Mouse (Mus musculus): ENCODE data around the gene Nxpe3. TPM values are rescaled to one million over a fixed set of nuclear protein-coding genes. Genes with fewer than 3 reads are reported as not detected.
A peak's percentile ranks its signal among the peaks of the same experiment; 100 is the strongest.

Gene Nxpe3
- total and polyA plus RNA-seq, 3 experiments: 2.7 to 4.3 TPM; not detected in 1

GRCm38 (mm10) chr16:55889451-55889850 lies 5.6 kb downstream of the Nxpe3 start:
- Histone ChIP-seq H3K9me3 (replicated peaks; ENCODE audit: insufficient read depth, low read length) (no peaks in the 10 kb centered on the region), H3K27ac (ENCODE audit: control insufficient read depth, low read depth, low read length) (no peak overlapping the region), H3K4me1 (ENCODE audit: control insufficient read depth in 1 of 2, insufficient read depth in 2 of 2, low read length in 2 of 2) (peaks cover 17 to 27% of the 10 kb centered on the region in 2 experiments), H3K36me3 (ENCODE audit: control insufficient read depth in 1 of 2, insufficient read depth in 2 of 2, low read length in 2 of 2) (peaks cover 0 to 28% of the 10 kb centered on the region in 2 experiments; a peak in 3 of 4 replicates), H3K27me3 (ENCODE audit: control insufficient read depth in 1 of 2, insufficient read depth in 2 of 2, low read length in 2 of 2) (no peaks in the 10 kb centered on the region), H3K79me2 (ENCODE audit: control insufficient read depth, insufficient read depth, low read length, poor library complexity) (no peaks in the 10 kb centered on the region), H3K4me3 (ENCODE audit: control insufficient read depth in 1 of 2, insufficient read depth in 1 of 2, low read depth in 2 of 2, low read length in 2 of 2) (no peak overlapping the region), H3K9ac (ENCODE audit: control insufficient read depth, low read depth, low read length, poor library complexity, severe bottlenecking) (no peak overlapping the region)
- TF ChIP-seq USF1 (IDR thresholded peaks at IDR 0.05; ENCODE audit: low read depth, low read length): no peak
- TF ChIP-seq HCFC1 (IDR thresholded peaks at IDR 0.05; ENCODE audit: low read depth, low read length): no peak
- no peak for TF ChIP-seq JUND (IDR thresholded peaks at IDR 0.05; ENCODE audit: low read depth, low read length)
- 0 out of 2 replicates have a peak, but pooled peaks have one; percentile 4 for TF ChIP-seq SMC3 (IDR thresholded peaks at IDR 0.05; ENCODE audit: low read depth, low read length)
- TF ChIP-seq CTCF (IDR thresholded peaks at IDR 0.05 in 2 of 3, conservative IDR thresholded peaks at IDR 0.05 in 1 of 3; ENCODE audit: control insufficient read depth in 1 of 3, insufficient read depth in 1 of 3, low read depth in 2 of 3, low read length in 3 of 3, poor library complexity in 1 of 3, severe bottlenecking in 1 of 3): peak in 2 of 3 experiments; percentile 25 to 40; a peak in 3 of 6 replicates
- no peak for TF ChIP-seq TAL1 (IDR thresholded peaks at IDR 0.05; ENCODE audit: low read length)
- no peak for TF ChIP-seq MAX (IDR thresholded peaks at IDR 0.05; ENCODE audit: low read length)
- no peak for TF ChIP-seq MYC (IDR thresholded peaks at IDR 0.05; ENCODE audit: low read depth, low read length)
- peak; percentile 60 for DNase-seq (ENCODE audit: low read depth, low spot score)

DNA sequence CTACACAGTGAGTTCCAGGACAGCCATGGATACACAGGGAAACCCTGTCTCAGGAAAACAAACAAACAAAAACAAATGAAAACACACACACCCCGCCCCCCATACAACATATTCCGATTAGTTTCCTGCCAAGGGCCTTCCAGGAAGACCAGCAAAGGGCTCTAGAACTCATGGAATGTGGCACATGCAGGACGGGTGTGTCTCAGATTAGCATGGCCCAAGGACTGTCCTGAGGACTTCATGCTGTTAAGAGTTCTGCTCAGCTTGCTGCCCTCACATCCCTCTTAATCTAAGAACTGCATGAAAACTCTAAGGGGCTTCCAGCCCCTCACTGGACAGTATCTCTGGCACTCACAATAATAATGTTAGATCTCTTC lies 6.5 kb downstream of the Nxpe3 start:
- DNase-seq (ENCODE audit: low read depth, low spot score): no peak
- Histone ChIP-seq H3K79me2 (ENCODE audit: control insufficient read depth, insufficient read depth, low read length, poor library complexity) (no peaks in the 10 kb centered on the region), H3K27ac (ENCODE audit: control insufficient read depth, low read depth, low read length) (no peak overlapping the region), H3K9me3 (replicated peaks; ENCODE audit: insufficient read depth, low read length) (no peaks in the 10 kb centered on the region), H3K27me3 (ENCODE audit: control insufficient read depth in 1 of 2, insufficient read depth in 2 of 2, low read length in 2 of 2) (no peaks in the 10 kb centered on the region), H3K9ac (ENCODE audit: control insufficient read depth, low read depth, low read length, poor library complexity, severe bottlenecking) (no peak overlapping the region), H3K36me3 (ENCODE audit: control insufficient read depth in 1 of 2, insufficient read depth in 2 of 2, low read length in 2 of 2) (peaks cover 0 to 21% of the 10 kb centered on the region in 2 experiments; a peak in 3 of 4 replicates), H3K4me1 (ENCODE audit: control insufficient read depth in 1 of 2, insufficient read depth in 2 of 2, low read length in 2 of 2) (peaks cover 11 to 19% of the 10 kb centered on the region in 2 experiments), H3K4me3 (ENCODE audit: control insufficient read depth in 1 of 2, insufficient read depth in 1 of 2, low read depth in 2 of 2, low read length in 2 of 2) (no peak overlapping the region)
- TF ChIP-seq UBTF (IDR thresholded peaks at IDR 0.05; ENCODE audit: borderline replicate concordance, insufficient read depth, low read depth, low read length) (no peak), MXI1 (IDR thresholded peaks at IDR 0.05; ENCODE audit: low read depth, low read length) (no peak), MAFK (IDR thresholded peaks at IDR 0.05; ENCODE audit: borderline replicate concordance, low read depth, low read length) (no peak), USF1 (IDR thresholded peaks at IDR 0.05; ENCODE audit: low read depth, low read length) (no peak), GABPA (IDR thresholded peaks at IDR 0.05; ENCODE audit: low read depth, low read length) (no peak), POLR2AphosphoS2 (IDR thresholded peaks at IDR 0.05; ENCODE audit: low read length) (no peak), ELF1 (IDR thresholded peaks at IDR 0.05; ENCODE audit: low read depth, low read length) (no peak), GATA1 (IDR thresholded peaks at IDR 0.05; ENCODE audit: low read depth, low read length) (no peak), TCF12 (IDR thresholded peaks at IDR 0.05; ENCODE audit: low read depth, low read length) (no peak), CHD1 (IDR thresholded peaks at IDR 0.05; ENCODE audit: low read depth, low read length) (no peak), TBP (IDR thresholded peaks at IDR 0.05; ENCODE audit: low read depth, low read length) (no peak), TAL1 (IDR thresholded peaks at IDR 0.05; ENCODE audit: low read length) (no peak), CTCF (IDR thresholded peaks at IDR 0.05 in 2 of 3, conservative IDR thresholded peaks at IDR 0.05 in 1 of 3; ENCODE audit: control insufficient read depth in 1 of 3, insufficient read depth in 1 of 3, low read depth in 2 of 3, low read length in 3 of 3, poor library complexity in 1 of 3, severe bottlenecking in 1 of 3) (no peak), HCFC1 (IDR thresholded peaks at IDR 0.05; ENCODE audit: low read depth, low read length) (no peak), MAX (IDR thresholded peaks at IDR 0.05; ENCODE audit: low read length) (no peak), POLR2AphosphoS5 (IDR thresholded peaks at IDR 0.05; ENCODE audit: borderline replicate concordance, low read depth, low read length) (no peak), ZKSCAN1 (IDR thresholded peaks at IDR 0.05; ENCODE audit: low read depth, low read length) (no peak)
